Mouse (Mus musculus): Measurements from ENCODE around the gene Rnf135.

GRCm38 (mm10) chr11:80199316-80199715, 15.7 kb downstream of the Rnf135 start:
- TF ChIP-seq POLR2A (IDR thresholded peaks at IDR 0.05; ENCODE audit: borderline replicate concordance, insufficient read depth, low read length): no peak
- TF ChIP-seq CTCF (IDR thresholded peaks at IDR 0.05; ENCODE audit: borderline replicate concordance, insufficient read depth, low read depth, low read length): no peak
